Mouse (Mus musculus): Measurements from ENCODE around the gene Slc5a5. TPM values are rescaled to one million over a fixed set of nuclear protein-coding genes. Genes with fewer than 3 reads are reported as not detected.

The Slc5a5 gene
- polyA plus RNA-seq, 1 experiment from 2014 or later, result 0.31 TPM

DNA sequence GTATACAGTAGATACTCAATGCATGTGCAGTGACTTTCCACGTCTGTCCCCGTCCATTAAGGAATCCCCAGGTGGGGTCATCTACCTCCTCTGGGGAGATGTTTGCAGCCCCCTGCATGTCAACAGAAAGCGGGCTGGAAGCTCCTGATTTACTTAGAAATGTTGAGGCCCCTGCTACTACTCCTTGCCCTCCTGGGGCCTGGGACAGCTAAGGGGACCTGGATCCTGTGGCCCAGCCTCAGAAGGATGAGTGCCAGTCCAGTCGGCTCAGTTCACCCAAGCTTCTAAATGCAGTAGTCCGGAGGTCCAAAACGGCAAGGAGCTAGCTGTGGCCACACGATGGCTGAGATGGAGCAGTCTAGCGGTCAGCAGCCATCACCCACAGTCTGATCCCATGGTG is 48.6 kb downstream of the Slc5a5 start:
- peaks cover 14% of the 10 kb centered on the region for H3K4me1 ChIP-seq (ENCODE audit: control insufficient read depth, insufficient read depth, low read length)

GRCm38 (mm10) chr8:70843214-70843773 is 49.3 kb downstream of the Slc5a5 start:
- Histone ChIP-seq H3K27ac (ENCODE audit: low read length) (no peak overlapping the region), H3K4me1 (ENCODE audit: control insufficient read depth, insufficient read depth, low read length) (peaks cover 18% of the 10 kb centered on the region), H3K4me2 (ENCODE audit: low read depth, low read length) (no peak overlapping the region), H3K36me3 (ENCODE audit: control insufficient read depth, insufficient read depth, low read length) (no peaks in the 10 kb centered on the region), H3K9ac (ENCODE audit: low read depth, low read length) (no peak overlapping the region), H3K4me3 (ENCODE audit: low read length) (no peak overlapping the region), H3K9me3 (ENCODE audit: control insufficient read depth, low read length) (no peaks in the 10 kb centered on the region), H3K27me3 (replicated peaks; ENCODE audit: control insufficient read depth, insufficient read depth, low read length) (no peaks in the 10 kb centered on the region; the same call in 1 of the 2 replicates)
- WGBS, result 80% methylated on average over 5 of the region's 5 CpGs
- no peak for ATAC-seq

More for the DNA sequence above, 48.6 kb downstream of the Slc5a5 start:
- Histone ChIP-seq H3K27me3 (replicated peaks; ENCODE audit: control insufficient read depth, insufficient read depth, low read length) (peaks cover 2% of the 10 kb centered on the region; the same call in 1 of the 2 replicates), H3K9me3 (ENCODE audit: control insufficient read depth, low read length) (no peaks in the 10 kb centered on the region), H3K27ac (ENCODE audit: low read length) (no peak overlapping the region), H3K9ac (ENCODE audit: low read depth, low read length) (no peak overlapping the region), H3K4me2 (ENCODE audit: low read depth, low read length) (no peak overlapping the region), H3K4me3 (ENCODE audit: low read length) (no peak overlapping the region), H3K36me3 (ENCODE audit: control insufficient read depth, insufficient read depth, low read length) (no peaks in the 10 kb centered on the region)
- WGBS, result 88% methylated on average over 8 of the region's 8 CpGs
- no peak for ATAC-seq

DNA sequence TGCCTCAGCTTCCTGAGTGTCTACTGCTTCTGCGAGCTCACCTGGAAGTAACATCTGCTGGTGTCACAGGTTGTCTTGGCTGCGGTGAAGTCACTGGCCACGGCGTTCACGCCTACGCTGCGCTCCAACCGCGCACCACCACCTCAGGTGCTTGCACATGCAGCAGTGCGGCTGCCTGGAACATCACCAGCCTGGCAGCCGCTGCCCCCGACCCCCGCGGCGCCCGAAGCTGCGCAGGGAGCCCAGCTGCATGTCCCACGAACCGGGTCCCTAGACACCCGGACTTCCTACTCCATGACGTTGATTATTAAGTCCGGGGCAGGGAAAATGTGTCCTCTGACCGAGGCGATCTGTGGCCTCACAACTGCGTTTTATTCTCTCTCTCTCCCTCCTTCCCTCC is 50.1 kb downstream of the Slc5a5 start:
- no peak overlapping the region for H3K9ac ChIP-seq (ENCODE audit: low read depth, low read length)
- H3K4me2 ChIP-seq (ENCODE audit: low read depth, low read length), result no peak overlapping the region
- H3K9me3 ChIP-seq (ENCODE audit: control insufficient read depth, low read length), result no peaks in the 10 kb centered on the region
- H3K4me1 ChIP-seq (ENCODE audit: control insufficient read depth, insufficient read depth, low read length), result peaks cover 18% of the 10 kb centered on the region
- no peak overlapping the region for H3K27ac ChIP-seq (ENCODE audit: low read length)
- 64% methylated on average over 25 of the region's 25 CpGs for WGBS
- H3K36me3 ChIP-seq (ENCODE audit: control insufficient read depth, insufficient read depth, low read length), result no peaks in the 10 kb centered on the region
- no peak for ATAC-seq
- no peak overlapping the region for H3K4me3 ChIP-seq (ENCODE audit: low read length)
- no peaks in the 10 kb centered on the region; the same call in 1 of the 2 replicates for H3K27me3 ChIP-seq (replicated peaks; ENCODE audit: control insufficient read depth, insufficient read depth, low read length)

GRCm38 (mm10) chr8:70841147-70842072 is 51.1 kb downstream of the Slc5a5 start:
- Histone ChIP-seq H3K9ac (ENCODE audit: low read depth, low read length) (peak overlapping the region; percentile 43; the same call in 1 of the 2 replicates), H3K36me3 (ENCODE audit: control insufficient read depth, insufficient read depth, low read length) (no peaks in the 10 kb centered on the region), H3K9me3 (ENCODE audit: control insufficient read depth, low read length) (no peaks in the 10 kb centered on the region), H3K4me2 (ENCODE audit: low read depth, low read length) (peak overlapping the region; percentile 43; the same call in 1 of the 2 replicates), H3K4me1 (ENCODE audit: control insufficient read depth, insufficient read depth, low read length) (peaks cover 18% of the 10 kb centered on the region), H3K27me3 (replicated peaks; ENCODE audit: control insufficient read depth, insufficient read depth, low read length) (no peaks in the 10 kb centered on the region; the same call in 1 of the 2 replicates), H3K4me3 (ENCODE audit: low read length) (peak overlapping the region; percentile 11; the same call in 1 of the 2 replicates), H3K27ac (ENCODE audit: low read length) (peak overlapping the region; percentile 92)
- WGBS, result 26% methylated on average over 22 of the region's 22 CpGs
- peak; percentile 6 for ATAC-seq

DNA sequence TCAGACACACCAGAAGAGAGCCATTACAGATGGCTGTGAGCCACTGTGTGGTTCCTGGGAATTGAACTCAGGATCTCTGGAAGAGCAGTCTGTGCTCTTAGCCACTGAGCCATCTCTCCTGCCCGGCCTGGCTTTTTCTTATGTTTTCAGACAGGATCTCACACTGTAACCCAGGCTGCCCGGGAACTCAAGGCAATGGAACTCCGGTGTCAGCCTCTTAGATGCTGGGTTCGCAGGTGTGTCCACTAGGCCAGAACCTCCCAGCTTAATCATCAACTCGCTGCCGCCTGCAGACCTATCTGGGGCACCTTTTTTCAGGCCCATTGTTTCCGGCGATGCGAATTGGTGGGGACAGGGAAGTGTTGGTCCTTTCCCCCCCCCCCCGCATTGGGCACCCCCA is 52.0 kb downstream of the Slc5a5 start:
- H3K36me3 ChIP-seq (ENCODE audit: control insufficient read depth, insufficient read depth, low read length), result no peaks in the 10 kb centered on the region
- H3K9me3 ChIP-seq (ENCODE audit: control insufficient read depth, low read length), result no peaks in the 10 kb centered on the region
- 38% methylated on average over 10 of the region's 10 CpGs for WGBS
- H3K27ac ChIP-seq (ENCODE audit: low read length), result peak overlapping the region; percentile 92
- H3K4me3 ChIP-seq (ENCODE audit: low read length), result peak overlapping the region; percentile 7; the same call in 1 of the 2 replicates
- H3K27me3 ChIP-seq (replicated peaks; ENCODE audit: control insufficient read depth, insufficient read depth, low read length), result no peaks in the 10 kb centered on the region; the same call in 1 of the 2 replicates
- peaks cover 18% of the 10 kb centered on the region for H3K4me1 ChIP-seq (ENCODE audit: control insufficient read depth, insufficient read depth, low read length)
- ATAC-seq, result no peak
- peak overlapping the region; percentile 43; the same call in 1 of the 2 replicates for H3K4me2 ChIP-seq (ENCODE audit: low read depth, low read length)
- no peak overlapping the region for H3K9ac ChIP-seq (ENCODE audit: low read depth, low read length)

DNA sequence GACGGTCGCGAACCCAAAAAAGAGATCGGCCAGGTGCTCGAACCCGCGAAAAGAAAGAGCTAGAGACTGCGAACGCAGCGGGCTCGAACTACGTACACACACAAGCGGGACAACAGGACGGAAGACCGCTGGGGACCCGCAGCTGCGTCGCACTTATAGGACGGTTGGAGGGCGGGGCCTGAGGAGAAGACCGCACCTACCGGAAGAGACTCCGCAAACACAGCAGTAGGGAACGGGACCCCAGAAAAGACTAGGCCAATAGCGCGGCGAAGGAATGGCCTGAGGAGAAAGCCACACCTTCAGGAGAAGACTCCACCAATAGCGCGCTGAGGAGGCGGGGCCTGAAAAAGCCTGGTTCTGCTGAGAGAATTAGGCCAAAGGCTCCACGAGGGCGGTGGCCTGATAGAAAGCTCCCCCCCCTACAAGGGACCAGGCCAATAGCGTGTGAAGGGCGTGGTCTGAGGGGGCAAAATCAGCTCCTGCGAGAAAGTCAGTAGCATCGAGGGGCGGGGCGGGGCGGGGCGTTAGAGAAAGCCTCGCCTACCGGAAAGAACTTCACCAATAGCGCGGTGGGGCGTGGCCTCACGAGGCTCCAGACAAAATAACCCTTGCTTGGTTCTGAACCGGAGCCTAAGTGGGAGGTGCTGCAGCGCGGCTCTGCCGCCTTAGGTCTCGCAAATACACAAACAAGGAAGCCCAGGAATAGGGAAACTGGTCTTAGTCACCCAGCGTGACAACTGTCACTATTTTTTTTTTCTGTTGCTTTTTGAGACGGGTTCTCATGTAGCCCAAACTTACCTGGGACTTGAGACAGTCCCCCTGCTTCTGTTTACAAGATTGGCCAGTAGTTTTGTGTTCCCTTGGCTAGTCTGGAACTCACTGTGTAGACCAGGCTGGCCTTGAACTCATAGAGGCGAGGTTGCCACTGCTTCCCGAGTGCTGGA is 52.9 kb downstream of the Slc5a5 start, which contains the start of gene Arrdc2:
TSS of gene Arrdc2 (minus strand) at position 313 of the 944 bp plus-strand sequence.
- H3K27ac ChIP-seq (ENCODE audit: low read length), result peak within 1 kb of the TSS; percentile 96
- peaks cover 18% of the 10 kb centered on the region for H3K4me1 ChIP-seq (ENCODE audit: control insufficient read depth, insufficient read depth, low read length)
- no peaks in the 10 kb centered on the region for H3K9me3 ChIP-seq (ENCODE audit: control insufficient read depth, low read length)
- H3K27me3 ChIP-seq (replicated peaks; ENCODE audit: control insufficient read depth, insufficient read depth, low read length), result no peaks in the 10 kb centered on the region; the same call in 1 of the 2 replicates
- H3K4me3 ChIP-seq (ENCODE audit: low read length), result peak within 1 kb of the TSS; percentile 65
- H3K9ac ChIP-seq (ENCODE audit: low read depth, low read length), result peak within 1 kb of the TSS; percentile 83
- 2% methylated on average over 55 of the region's 55 CpGs for WGBS
- H3K4me2 ChIP-seq (ENCODE audit: low read depth, low read length), result peak within 1 kb of the TSS; percentile 74
- ATAC-seq, result peak; percentile 97
- no peaks in the 10 kb centered on the region for H3K36me3 ChIP-seq (ENCODE audit: control insufficient read depth, insufficient read depth, low read length)

DNA sequence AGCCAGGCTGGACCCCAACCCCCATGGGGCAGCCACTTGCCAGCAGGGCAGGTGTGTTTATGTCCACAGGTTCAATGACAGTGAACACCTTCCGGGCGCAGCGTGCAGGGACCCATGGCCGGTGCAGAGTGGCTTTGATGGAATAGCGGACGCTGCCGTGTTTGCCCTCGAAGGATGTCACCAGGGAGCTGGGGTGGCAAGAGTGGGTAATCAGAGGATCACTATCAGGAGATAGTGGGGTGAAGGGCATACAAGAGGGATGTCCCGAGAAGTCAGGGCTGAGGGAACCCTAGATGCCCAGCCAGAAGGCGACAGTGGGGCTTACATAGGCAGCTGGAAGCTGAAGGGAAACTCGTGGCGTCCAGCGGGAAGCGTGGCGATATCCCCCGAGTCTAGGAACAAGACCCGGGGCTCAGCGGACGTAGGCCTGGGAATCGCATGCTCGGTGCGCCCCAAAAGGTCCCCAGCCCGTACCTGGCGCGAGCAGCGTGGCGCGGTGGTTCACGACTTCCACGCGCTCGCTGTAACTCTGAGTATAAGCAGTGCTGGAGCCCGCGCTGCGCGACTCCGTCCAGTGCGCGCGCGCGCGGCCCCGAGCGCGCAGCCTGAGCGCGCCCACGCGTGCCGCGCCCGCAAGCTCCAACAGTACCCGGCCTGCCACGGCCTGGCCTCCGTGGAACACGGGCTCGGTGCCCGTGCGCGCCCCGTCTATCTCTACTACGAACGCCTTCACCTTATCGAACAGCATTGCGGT is 53.7 kb downstream of the Slc5a5 start:
- peak overlapping the region; percentile 83 for H3K9ac ChIP-seq (ENCODE audit: low read depth, low read length)
- peaks cover 18% of the 10 kb centered on the region for H3K4me1 ChIP-seq (ENCODE audit: control insufficient read depth, insufficient read depth, low read length)
- no peaks in the 10 kb centered on the region for H3K9me3 ChIP-seq (ENCODE audit: control insufficient read depth, low read length)
- peak overlapping the region; percentile 74 for H3K4me2 ChIP-seq (ENCODE audit: low read depth, low read length)
- H3K27me3 ChIP-seq (replicated peaks; ENCODE audit: control insufficient read depth, insufficient read depth, low read length), result no peaks in the 10 kb centered on the region; the same call in 1 of the 2 replicates
- H3K4me3 ChIP-seq (ENCODE audit: low read length), result peak overlapping the region; percentile 65
- WGBS, result 2% methylated on average over 66 of the region's 66 CpGs
- H3K36me3 ChIP-seq (ENCODE audit: control insufficient read depth, insufficient read depth, low read length), result no peaks in the 10 kb centered on the region
- peak; percentile 62 for ATAC-seq
- H3K27ac ChIP-seq (ENCODE audit: low read length), result peak overlapping the region; percentile 96

DNA sequence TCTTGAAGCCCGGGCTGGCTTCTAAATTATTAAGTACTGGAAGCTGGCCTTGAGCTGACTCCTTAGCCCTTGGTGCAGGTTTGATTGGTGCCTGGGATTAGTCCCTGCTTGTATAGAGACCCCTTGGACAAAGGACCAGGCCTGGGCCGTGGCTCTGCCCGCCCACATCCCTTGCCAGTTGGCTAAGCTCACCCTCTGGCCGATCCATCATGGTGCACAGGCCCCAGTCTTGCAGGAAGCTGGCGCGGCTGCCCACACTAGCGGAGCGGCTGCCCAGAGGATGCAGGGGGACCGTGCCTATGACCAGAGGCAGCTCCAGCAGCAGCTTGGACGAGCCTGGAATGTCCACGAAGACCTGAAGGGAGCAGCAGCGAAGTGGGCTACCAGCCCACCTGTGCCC is 55.9 kb downstream of the Slc5a5 start:
- no peak overlapping the region for H3K4me3 ChIP-seq (ENCODE audit: low read length)
- H3K4me1 ChIP-seq (ENCODE audit: control insufficient read depth, insufficient read depth, low read length), result peaks cover 17% of the 10 kb centered on the region
- H3K9ac ChIP-seq (ENCODE audit: low read depth, low read length), result no peak overlapping the region
- WGBS, result 87% methylated on average over 12 of the region's 12 CpGs
- H3K27me3 ChIP-seq (replicated peaks; ENCODE audit: control insufficient read depth, insufficient read depth, low read length), result no peaks in the 10 kb centered on the region
- ATAC-seq, result no peak
- no peaks in the 10 kb centered on the region for H3K36me3 ChIP-seq (ENCODE audit: control insufficient read depth, insufficient read depth, low read length)
- no peaks in the 10 kb centered on the region for H3K9me3 ChIP-seq (ENCODE audit: control insufficient read depth, low read length)
- H3K27ac ChIP-seq (ENCODE audit: low read length), result no peak overlapping the region
- H3K4me2 ChIP-seq (ENCODE audit: low read depth, low read length), result no peak overlapping the region

Data from intestine, embryonic 16.5 days (tissue).